Mouse (Mus musculus): Measurements from ENCODE around the gene Retnlb. TPM values are rescaled to one million over a fixed set of nuclear protein-coding genes. Genes with fewer than 3 reads are reported as not detected.

Retnlb gene
- polyA plus RNA-seq (2014; fragmentation: Illumina TruSeq; extraction: RNeasy Lipid Tissue Mini Kit (QIAGEN cat#74804); ENCODE audit: low read depth, low replicate concordance) = not detected

GRCm38 (mm10) chr16:48816695-48817094 is at the start of gene Retnlb:
Retnlb (plus strand) TSS chr16:48816856.

DNA sequence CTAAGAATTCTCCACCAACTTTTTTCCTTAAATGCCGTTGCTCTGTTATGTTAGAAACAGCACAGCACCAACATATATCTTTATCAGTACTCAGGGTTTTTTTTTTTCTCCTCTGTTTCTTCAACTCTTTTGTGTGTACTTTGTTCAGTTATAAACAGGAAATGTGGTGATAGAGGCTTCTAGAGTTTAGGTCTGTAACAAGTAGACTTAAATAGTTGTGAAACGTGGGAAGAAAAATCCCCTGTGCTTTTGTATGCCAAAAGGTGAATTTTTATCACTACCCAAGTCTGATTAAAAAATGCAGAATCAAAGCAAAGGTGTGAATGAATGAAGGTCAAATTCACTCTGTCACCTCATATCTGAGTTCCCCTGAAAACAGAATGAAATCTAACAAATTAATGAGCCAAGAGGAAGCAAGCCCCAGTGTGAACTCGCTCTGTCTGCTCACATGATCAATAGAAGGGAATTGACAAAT is 44.6 kb upstream of the Retnlb start, which contains the start of gene Trat1:
TSS of gene Trat1 (minus strand) at position 51 of the 475 bp plus-strand sequence.

DNA sequence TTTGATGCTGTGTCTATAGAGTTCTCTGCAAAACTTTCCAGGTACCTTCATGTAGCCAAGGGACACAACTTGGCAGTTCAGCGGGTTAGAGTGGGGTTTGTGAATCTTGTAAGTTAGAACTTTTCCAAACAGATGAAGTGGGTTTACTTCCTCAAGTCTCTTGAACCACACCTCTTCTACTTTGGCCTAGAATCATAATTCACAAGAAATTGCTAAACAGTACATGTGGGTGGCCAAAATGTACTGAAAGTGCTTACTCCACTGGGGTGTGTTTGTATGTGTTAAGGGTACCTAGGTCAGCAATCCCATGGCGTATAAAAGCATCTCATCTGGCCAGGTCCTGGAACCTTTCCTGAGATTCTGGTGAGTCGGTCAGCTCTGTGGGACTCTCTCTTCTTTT is 25.6 kb downstream of the Retnlb start, which contains the start of gene Retnla:
TSS of gene Retnla (plus strand) at position 286 of the 400 bp plus-strand sequence.

Other genes with a start within 250 kb of the Retnlb start
- gene Trat1, start 44.8 kb upstream of the Retnlb start, polyA plus RNA-seq (2014; fragmentation: Illumina TruSeq; extraction: RNeasy Lipid Tissue Mini Kit (QIAGEN cat#74804); ENCODE audit: low read depth, low replicate concordance) = 0.11 TPM
- gene Retnla, start 25.7 kb downstream of the Retnlb start, polyA plus RNA-seq (2014; fragmentation: Illumina TruSeq; extraction: RNeasy Lipid Tissue Mini Kit (QIAGEN cat#74804); ENCODE audit: low read depth, low replicate concordance) = 1.3 TPM
- not detected for gene Retnlg, start 55.8 kb downstream of the Retnlb start, polyA plus RNA-seq (2014; fragmentation: Illumina TruSeq; extraction: RNeasy Lipid Tissue Mini Kit (QIAGEN cat#74804); ENCODE audit: low read depth, low replicate concordance)
- gene Dzip3, start 177.3 kb downstream of the Retnlb start, polyA plus RNA-seq (2014; fragmentation: Illumina TruSeq; extraction: RNeasy Lipid Tissue Mini Kit (QIAGEN cat#74804); ENCODE audit: low read depth, low replicate concordance) = 52.0 TPM
- gene Cip2a, start 177.3 kb downstream of the Retnlb start, polyA plus RNA-seq (2014; fragmentation: Illumina TruSeq; extraction: RNeasy Lipid Tissue Mini Kit (QIAGEN cat#74804); ENCODE audit: low read depth, low replicate concordance) = 88.9 TPM
- 11.4 TPM for gene Myh15, start 240.6 kb downstream of the Retnlb start, polyA plus RNA-seq (2014; fragmentation: Illumina TruSeq; extraction: RNeasy Lipid Tissue Mini Kit (QIAGEN cat#74804); ENCODE audit: low read depth, low replicate concordance)